Mouse (Mus musculus): Measurements from ENCODE around the gene Ambra1. TPM values are rescaled to one million over a fixed set of nuclear protein-coding genes. Genes with fewer than 3 reads are reported as not detected.

Ambra1 gene
- polyA plus RNA-seq, 1 experiment from 2014 or later: 7.3 TPM

DNA sequence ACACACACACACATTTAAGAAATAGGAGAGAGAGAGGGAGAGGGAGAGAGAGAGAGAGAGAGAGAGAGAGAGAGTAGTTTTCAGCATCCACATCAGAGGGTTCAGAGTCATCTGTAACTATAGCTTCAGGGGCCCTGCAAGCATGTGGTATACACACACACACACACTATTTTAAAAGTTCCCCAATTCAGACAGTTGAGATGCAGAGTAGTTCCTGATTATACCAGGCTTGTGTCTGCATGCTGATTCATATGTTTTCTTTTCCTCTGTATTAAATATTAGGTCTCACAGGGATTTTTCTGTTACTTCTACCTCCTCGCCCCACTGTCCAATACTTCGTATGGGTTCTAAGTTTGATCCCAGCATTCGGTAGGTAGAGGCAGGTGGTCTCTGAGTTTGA is 2.9 kb upstream of the Ambra1 start:
- no peaks in the 10 kb centered on the region for H3K9me3 ChIP-seq (ENCODE audit: low read length)
- H3K4me1 ChIP-seq (ENCODE audit: insufficient read depth, low read depth, low read length): no peaks in the 10 kb centered on the region
- no peak overlapping the region for H3K9ac ChIP-seq (replicated peaks; ENCODE audit: low read depth)
- no peak overlapping the region for H3K4me2 ChIP-seq (replicated peaks; ENCODE audit: low read depth, low read length)
- TF ChIP-seq EP300 (IDR thresholded peaks at IDR 0.05) (no peak), CTCF (IDR thresholded peaks at IDR 0.05) (no peak)
- H3K4me3 ChIP-seq (ENCODE audit: low read depth, low read length): no peak overlapping the region
- no peak overlapping the region for H3K27ac ChIP-seq (ENCODE audit: low read length)
- H3K36me3 ChIP-seq (ENCODE audit: insufficient read depth, low read length): no peaks in the 10 kb centered on the region
- DNase-seq (ENCODE audit: low spot score) (no peak), ATAC-seq (no peak)
- WGBS: 76% methylated on average over 3 of the region's 3 CpGs
- no peaks in the 10 kb centered on the region for H3K27me3 ChIP-seq (replicated peaks; ENCODE audit: insufficient read depth, low read length)

DNA sequence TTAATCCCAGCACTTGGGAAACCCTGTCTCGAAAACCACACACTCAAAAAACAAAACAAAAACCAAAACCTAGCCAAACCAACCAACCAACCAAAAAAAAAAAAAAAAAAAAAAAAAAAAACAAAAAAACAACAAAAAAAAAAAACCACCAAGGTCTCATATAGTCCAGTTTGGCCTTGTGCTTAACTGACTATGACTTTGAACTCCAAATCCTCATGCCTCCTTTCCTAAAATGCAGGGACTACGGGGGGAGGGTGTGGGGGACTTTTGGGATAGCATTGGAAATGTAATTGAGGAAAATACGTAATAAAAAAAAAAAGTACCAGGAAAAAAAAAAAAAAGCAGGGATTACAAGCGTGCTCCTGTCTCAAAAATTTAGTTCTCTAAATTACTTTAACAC is 363 bp upstream of the Ambra1 start:
- 18% methylated on average over 4 of the region's 4 CpGs for WGBS
- Histone ChIP-seq H3K36me3 (ENCODE audit: insufficient read depth, low read length) (no peaks in the 10 kb centered on the region), H3K9ac (replicated peaks; ENCODE audit: low read depth) (no peak overlapping the region), H3K4me2 (replicated peaks; ENCODE audit: low read depth, low read length) (peak overlapping the region; percentile 73), H3K9me3 (ENCODE audit: low read length) (no peaks in the 10 kb centered on the region), H3K27me3 (replicated peaks; ENCODE audit: insufficient read depth, low read length) (no peaks in the 10 kb centered on the region), H3K4me1 (ENCODE audit: insufficient read depth, low read depth, low read length) (no peaks in the 10 kb centered on the region), H3K27ac (ENCODE audit: low read length) (no peak overlapping the region), H3K4me3 (ENCODE audit: low read depth, low read length) (peak overlapping the region; percentile 99)
- TF ChIP-seq EP300 (IDR thresholded peaks at IDR 0.05): no peak
- TF ChIP-seq CTCF (IDR thresholded peaks at IDR 0.05): no peak
- DNase-seq (ENCODE audit: low spot score) (no peak), ATAC-seq (no peak)

DNA sequence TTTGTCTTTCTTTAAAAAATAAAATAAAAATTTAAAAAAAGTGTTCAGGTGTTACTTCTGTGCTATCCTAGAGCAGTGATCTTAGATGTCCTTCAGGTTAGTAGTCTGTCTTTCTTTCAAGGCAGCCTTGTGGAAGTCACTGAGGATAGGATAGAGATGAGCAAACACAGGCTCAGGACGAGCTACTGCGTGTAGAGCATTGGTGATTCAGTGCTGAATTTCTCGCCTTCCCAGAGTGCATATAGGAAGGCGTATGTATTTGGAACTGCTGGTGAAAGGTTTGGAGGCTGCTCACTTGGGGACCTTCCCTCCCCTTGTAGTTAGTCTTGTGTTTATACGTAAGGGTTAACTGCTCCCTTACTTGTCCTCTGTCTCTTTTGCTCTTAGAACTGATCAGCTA is 5.3 kb downstream of the Ambra1 start:
- Histone ChIP-seq H3K9ac (replicated peaks; ENCODE audit: low read depth) (no peak overlapping the region), H3K4me2 (replicated peaks; ENCODE audit: low read depth, low read length) (no peak overlapping the region), H3K4me1 (ENCODE audit: insufficient read depth, low read depth, low read length) (no peaks in the 10 kb centered on the region), H3K27me3 (replicated peaks; ENCODE audit: insufficient read depth, low read length) (no peaks in the 10 kb centered on the region), H3K27ac (ENCODE audit: low read length) (no peak overlapping the region), H3K9me3 (ENCODE audit: low read length) (no peaks in the 10 kb centered on the region), H3K4me3 (ENCODE audit: low read depth, low read length) (no peak overlapping the region), H3K36me3 (ENCODE audit: insufficient read depth, low read length) (no peaks in the 10 kb centered on the region)
- ATAC-seq: no peak
- 91% methylated on average over 5 of the region's 5 CpGs for WGBS
- no peak for TF ChIP-seq CTCF (IDR thresholded peaks at IDR 0.05)
- no peak for TF ChIP-seq EP300 (IDR thresholded peaks at IDR 0.05)
- no peak for DNase-seq (ENCODE audit: low spot score)

DNA sequence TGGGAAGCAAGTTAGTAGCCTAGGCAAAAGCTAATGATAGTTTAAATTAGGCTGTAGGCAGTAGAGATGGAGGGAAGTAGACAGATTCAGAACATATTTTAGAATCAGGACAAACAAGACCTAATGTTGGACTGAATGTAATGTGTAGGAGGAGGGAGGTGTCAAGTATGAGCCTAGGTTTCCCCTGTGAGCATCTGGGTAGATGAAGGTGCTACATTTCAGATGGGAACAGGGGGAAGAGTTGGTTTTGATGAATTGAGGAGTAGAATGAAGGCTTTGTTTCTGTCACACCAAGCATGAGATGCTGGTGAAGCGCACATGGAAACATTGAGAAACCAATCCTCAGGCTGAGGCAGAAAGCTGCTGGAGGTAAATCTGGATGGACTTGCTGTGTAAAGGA is 9.7 kb downstream of the Ambra1 start:
- H3K9ac ChIP-seq (replicated peaks; ENCODE audit: low read depth): no peak overlapping the region
- 97% methylated on average over 1 of the region's 1 CpGs for WGBS

DNA sequence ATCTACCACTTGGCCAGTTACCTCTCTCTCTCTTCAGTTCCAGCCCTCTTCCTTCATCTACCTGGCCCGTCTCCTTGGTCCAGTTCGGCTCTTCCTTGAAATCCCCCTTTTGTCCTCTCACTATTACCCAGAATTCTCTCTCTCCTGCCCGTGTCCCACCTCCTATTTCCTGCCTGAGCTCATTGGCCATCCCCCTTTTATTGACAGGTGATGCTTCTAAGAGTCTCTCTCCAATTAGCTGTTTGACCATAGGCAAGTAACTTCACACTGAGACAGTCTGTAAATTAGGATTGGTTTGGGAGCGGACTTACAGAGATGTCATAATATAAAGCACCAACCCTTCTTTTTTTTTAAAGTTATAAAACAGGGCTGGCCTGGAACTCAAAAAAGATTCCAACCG is 14.8 kb downstream of the Ambra1 start:
- WGBS: 89% methylated on average over 5 of the region's 5 CpGs
- no peaks in the 10 kb centered on the region for H3K36me3 ChIP-seq (ENCODE audit: insufficient read depth, low read length)

More for the DNA sequence above, 9.7 kb downstream of the Ambra1 start:
- TF ChIP-seq EP300 (IDR thresholded peaks at IDR 0.05) (no peak), CTCF (IDR thresholded peaks at IDR 0.05) (no peak)
- no peak overlapping the region for H3K4me2 ChIP-seq (replicated peaks; ENCODE audit: low read depth, low read length)
- H3K27me3 ChIP-seq (replicated peaks; ENCODE audit: insufficient read depth, low read length): no peaks in the 10 kb centered on the region
- no peak overlapping the region for H3K4me3 ChIP-seq (ENCODE audit: low read depth, low read length)
- H3K4me1 ChIP-seq (ENCODE audit: insufficient read depth, low read depth, low read length): no peaks in the 10 kb centered on the region
- no peaks in the 10 kb centered on the region for H3K9me3 ChIP-seq (ENCODE audit: low read length)
- DNase-seq (ENCODE audit: low spot score) (no peak), ATAC-seq (no peak)
- H3K36me3 ChIP-seq (ENCODE audit: insufficient read depth, low read length): no peaks in the 10 kb centered on the region
- no peak overlapping the region for H3K27ac ChIP-seq (ENCODE audit: low read length)

DNA sequence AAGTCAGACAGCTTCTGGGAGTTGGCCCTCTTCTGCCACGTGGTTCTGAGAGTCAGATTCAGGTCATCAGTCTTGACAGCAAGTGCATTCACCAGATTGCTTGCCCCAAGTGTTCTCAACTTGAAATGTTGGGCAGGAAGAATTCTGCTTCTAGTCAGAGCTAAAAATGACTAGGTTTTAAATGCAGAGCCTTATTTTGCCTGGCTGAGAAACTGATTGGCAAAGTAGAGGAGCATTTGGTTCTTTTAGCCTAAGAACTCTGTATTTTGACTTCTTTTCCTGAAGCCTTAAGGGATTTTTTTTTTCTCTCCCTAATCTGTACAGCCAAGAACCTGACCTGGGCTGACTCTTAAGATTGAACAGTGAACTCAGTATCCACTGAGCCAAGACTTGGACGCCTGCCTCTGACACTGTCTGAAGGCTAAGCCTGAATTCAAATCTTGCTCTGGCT is 19.9 kb downstream of the Ambra1 start:
- 45% methylated on average over 2 of the region's 2 CpGs for WGBS
- Histone ChIP-seq H3K9me3 (ENCODE audit: low read length) (no peaks in the 10 kb centered on the region), H3K4me2 (replicated peaks; ENCODE audit: low read depth, low read length) (no peak overlapping the region), H3K4me1 (ENCODE audit: insufficient read depth, low read depth, low read length) (no peaks in the 10 kb centered on the region), H3K36me3 (ENCODE audit: insufficient read depth, low read length) (no peaks in the 10 kb centered on the region), H3K27ac (ENCODE audit: low read length) (no peak overlapping the region), H3K4me3 (ENCODE audit: low read depth, low read length) (no peak overlapping the region), H3K9ac (replicated peaks; ENCODE audit: low read depth) (no peak overlapping the region), H3K27me3 (replicated peaks; ENCODE audit: insufficient read depth, low read length) (no peaks in the 10 kb centered on the region)
- DNase-seq (ENCODE audit: low spot score): peak; percentile 9
- TF ChIP-seq CTCF (IDR thresholded peaks at IDR 0.05): no peak
- no peak for TF ChIP-seq EP300 (IDR thresholded peaks at IDR 0.05)
- 0 out of 2 replicates have a peak, but pooled peaks have one; percentile 35 for ATAC-seq

More for the DNA sequence above, 14.8 kb downstream of the Ambra1 start:
- H3K4me1 ChIP-seq (ENCODE audit: insufficient read depth, low read depth, low read length): no peaks in the 10 kb centered on the region
- H3K4me2 ChIP-seq (replicated peaks; ENCODE audit: low read depth, low read length): no peak overlapping the region
- no peak for TF ChIP-seq CTCF (IDR thresholded peaks at IDR 0.05)
- no peak for TF ChIP-seq EP300 (IDR thresholded peaks at IDR 0.05)
- no peak for DNase-seq (ENCODE audit: low spot score)
- H3K9me3 ChIP-seq (ENCODE audit: low read length): no peaks in the 10 kb centered on the region
- H3K9ac ChIP-seq (replicated peaks; ENCODE audit: low read depth): no peak overlapping the region
- no peak overlapping the region for H3K27ac ChIP-seq (ENCODE audit: low read length)
- no peaks in the 10 kb centered on the region for H3K27me3 ChIP-seq (replicated peaks; ENCODE audit: insufficient read depth, low read length)
- ATAC-seq: no peak
- no peak overlapping the region for H3K4me3 ChIP-seq (ENCODE audit: low read depth, low read length)

All from lung, postnatal 0 days (tissue).